Mouse (Mus musculus) right cerebral cortex, postnatal 4 days (tissue): Measurements from ENCODE around the gene Marf1.
"Not testable (repeated sequence)": the region's sequence is repeated elsewhere in the genome, so short reads cannot be mapped to it uniquely, and the experiment has no call there.

Experiments used
- DNase-seq: peaks from one replicate; pipeline ENCODE4 v3.0.0-alpha.2; 2022

The Marf1 gene

GRCm38 (mm10) chr16:14135014-14135413, 28.1 kb downstream of the Marf1 start:
- no peak for DNase-seq

- DNase-seq, result no peak
Measured at GRCm38 (mm10) chr16:14131838-14132237, 31.3 kb downstream of the Marf1 start.

- no peak for DNase-seq
Measured at GRCm38 (mm10) chr16:14131376-14131775, 31.8 kb downstream of the Marf1 start.

- no peak for DNase-seq
Measured at GRCm38 (mm10) chr16:14130796-14131195, 32.4 kb downstream of the Marf1 start.

GRCm38 (mm10) chr16:14128977-14129376, 34.2 kb downstream of the Marf1 start:
- no peak for DNase-seq

- no peak for DNase-seq
Measured at GRCm38 (mm10) chr16:14125253-14125652, 37.9 kb downstream of the Marf1 start.

- DNase-seq, result no peak
Measured at GRCm38 (mm10) chr16:14124709-14125108, 38.4 kb downstream of the Marf1 start.

GRCm38 (mm10) chr16:14123901-14124300, 39.2 kb downstream of the Marf1 start:
- DNase-seq, result no peak

- no peak for DNase-seq
Measured at GRCm38 (mm10) chr16:14122586-14122985, 40.6 kb downstream of the Marf1 start.

GRCm38 (mm10) chr16:14121563-14121962, 41.6 kb downstream of the Marf1 start:
- DNase-seq, result no peak

GRCm38 (mm10) chr16:14120941-14121340, 42.2 kb downstream of the Marf1 start:
- DNase-seq, result no peak

- DNase-seq, result no peak
Measured at GRCm38 (mm10) chr16:14117299-14117698, 45.9 kb downstream of the Marf1 start.

- DNase-seq, result no peak
Measured at GRCm38 (mm10) chr16:14112742-14113141, 50.4 kb downstream of the Marf1 start.

GRCm38 (mm10) chr16:14112133-14112532, 51.0 kb downstream of the Marf1 start:
- DNase-seq, result no peak

- no peak for DNase-seq
Measured at GRCm38 (mm10) chr16:14110922-14111321, 52.2 kb downstream of the Marf1 start.

- no peak for DNase-seq
Measured at GRCm38 (mm10) chr16:14109651-14110230, 53.4 kb downstream of the Marf1 start.

- peak; percentile 3 for DNase-seq
Measured at GRCm38 (mm10) chr16:14105891-14106290, 57.3 kb downstream of the Marf1 start.

- DNase-seq, result no peak
Measured at GRCm38 (mm10) chr16:14091771-14092170, 71.4 kb downstream of the Marf1 start.

GRCm38 (mm10) chr16:14089296-14089695, 73.9 kb downstream of the Marf1 start:
- no peak for DNase-seq

GRCm38 (mm10) chr16:14088249-14088648, 74.9 kb downstream of the Marf1 start:
- DNase-seq, result no peak

- no peak for DNase-seq
Measured at GRCm38 (mm10) chr16:14082925-14083324, 80.2 kb downstream of the Marf1 start.

- no peak for DNase-seq
Measured at GRCm38 (mm10) chr16:14070471-14071169, 92.5 kb downstream of the Marf1 start.

- DNase-seq, result not testable (repeated sequence)
Measured at GRCm38 (mm10) chr16:14068701-14069100, 94.5 kb downstream of the Marf1 start.

GRCm38 (mm10) chr16:14066571-14066970, 96.6 kb downstream of the Marf1 start:
- DNase-seq, result not testable (repeated sequence)

GRCm38 (mm10) chr16:14059869-14060268, 103.3 kb downstream of the Marf1 start:
- DNase-seq, result no peak
